Mouse (Mus musculus) heart, postnatal 25 days (tissue): ENCODE measurements at regions not wholly inside any gene's neighbourhood (a gene's known extent, or its start where the extent isn't known, plus 50 kb on each side); places are given as distances from the start of the nearest gene placed in this dataset.
"Not testable (repeated sequence)": the region's sequence is repeated elsewhere in the genome, so short reads cannot be mapped to it uniquely, and the experiment has no call there.

Experiments
- DNase-seq: peaks from one replicate; pipeline ENCODE4 v3.0.0; 2022; ENCODE audit warnings: low spot score
- intact Hi-C: fragments of 180-260 bp; cut with DNase I; formaldehyde crosslinking; loops from one replicate; pipeline ENCODE4 v1.15.1; 2025

DNA sequence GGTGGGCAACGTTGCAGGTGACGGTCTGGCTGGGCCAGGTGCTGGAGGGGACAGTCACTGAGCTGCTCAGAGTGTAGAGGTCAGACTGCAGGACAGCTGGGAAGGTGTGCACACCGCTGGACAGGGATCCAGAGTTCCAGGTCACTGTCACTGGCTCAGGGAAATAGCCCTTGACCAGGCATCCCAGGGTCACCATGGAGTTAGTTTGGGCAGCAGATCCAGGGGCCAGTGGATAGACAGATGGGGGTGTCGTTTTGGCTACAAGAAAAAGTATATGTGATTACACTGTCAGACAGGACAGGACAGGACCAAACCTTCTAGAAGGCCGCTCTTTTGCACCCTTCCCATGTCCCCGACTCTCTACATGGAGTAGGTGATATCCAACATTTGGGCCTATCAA lies 144.5 kb downstream of the Tmem121 start:
- DNase-seq, result no peak
- intact Hi-C loops, result no loop called here

DNA sequence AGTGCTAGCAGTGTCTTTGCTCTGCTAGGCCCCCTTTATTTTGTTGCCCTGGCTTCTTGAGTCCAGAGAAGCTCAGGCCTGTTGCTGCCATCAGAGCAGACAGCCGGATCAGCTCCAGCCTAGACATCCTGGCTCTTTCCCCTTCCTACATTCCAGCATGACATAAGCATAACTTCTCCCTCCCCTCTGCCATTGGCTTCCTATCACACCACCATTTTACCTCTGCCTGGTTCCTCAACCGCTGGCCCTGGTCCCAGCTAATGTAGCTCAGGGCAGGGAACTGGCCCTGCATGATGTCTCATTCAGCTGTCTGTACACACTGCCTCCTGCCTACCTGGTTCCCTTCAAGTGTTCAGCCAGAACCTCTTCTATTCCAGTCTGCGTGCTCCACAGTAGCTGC lies 146.5 kb downstream of the Tmem121 start:
- DNase-seq, result no peak
- intact Hi-C loops, result no loop called here

DNA sequence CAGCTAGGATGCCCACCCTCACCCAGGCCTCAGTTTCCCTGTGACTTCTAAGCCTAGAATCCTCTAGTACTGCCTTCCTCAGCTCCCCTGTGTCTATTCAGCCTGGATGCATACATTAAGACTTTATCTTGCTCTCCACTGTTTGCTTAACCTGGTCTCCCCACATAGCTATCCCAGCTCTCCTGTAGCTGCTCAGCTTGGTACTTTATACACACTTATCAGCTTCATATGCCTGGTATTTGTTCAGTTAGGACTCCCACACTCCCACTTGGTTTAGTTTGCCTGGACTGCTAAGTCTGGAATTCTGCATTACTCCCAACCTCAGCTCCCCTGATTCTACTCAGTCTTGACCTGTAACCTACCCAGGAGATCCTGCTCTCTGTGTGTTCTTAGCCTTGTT lies 147.7 kb downstream of the Tmem121 start:
- DNase-seq, result no peak
- intact Hi-C loops, result no loop called here

DNA sequence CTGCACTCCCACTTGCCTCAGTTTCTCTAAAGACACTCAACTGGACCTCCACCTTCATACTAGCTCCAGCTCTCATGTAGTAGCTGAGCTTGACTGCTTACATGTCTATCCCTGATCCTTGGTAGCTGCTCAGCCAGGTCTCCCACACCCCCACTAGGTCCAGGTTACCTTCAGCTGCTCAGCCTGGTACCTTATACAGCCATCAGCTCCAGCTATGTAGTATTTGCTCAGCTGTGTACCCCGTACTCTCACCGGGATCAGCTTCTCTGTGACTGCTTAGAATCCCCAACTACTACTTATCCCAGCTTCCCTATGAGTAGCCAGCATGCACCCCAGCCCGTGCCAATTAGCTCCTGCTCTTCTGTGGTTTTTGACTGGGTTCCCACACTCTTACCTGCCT lies 148.1 kb downstream of the Tmem121 start:
- DNase-seq, result not testable (repeated sequence)

DNA sequence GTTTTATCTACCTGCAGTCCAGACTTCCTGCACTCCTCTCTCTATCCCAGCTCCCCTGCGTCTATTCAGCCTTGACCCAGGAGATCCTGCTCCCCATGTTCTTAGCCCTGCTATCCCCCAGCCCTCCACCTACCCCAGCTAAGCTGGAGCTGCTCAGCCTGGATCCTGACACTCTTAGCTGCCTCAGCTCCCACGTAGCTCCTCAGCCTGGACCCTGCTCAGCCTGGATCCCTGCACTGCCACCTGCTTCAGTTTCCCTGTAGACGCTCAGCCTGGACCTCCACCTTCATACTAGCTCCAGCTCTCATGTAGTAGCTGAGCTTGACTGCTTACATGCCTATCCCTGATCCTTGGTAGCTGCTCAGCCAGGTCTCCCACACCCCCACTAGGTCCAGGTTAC lies 151.5 kb downstream of the Tmem121 start:
- intact Hi-C loops, result no loop called here
- DNase-seq, result no peak

More for the DNA sequence above, 148.1 kb downstream of the Tmem121 start:
- intact Hi-C loops, result not testable (repeated sequence)

DNA sequence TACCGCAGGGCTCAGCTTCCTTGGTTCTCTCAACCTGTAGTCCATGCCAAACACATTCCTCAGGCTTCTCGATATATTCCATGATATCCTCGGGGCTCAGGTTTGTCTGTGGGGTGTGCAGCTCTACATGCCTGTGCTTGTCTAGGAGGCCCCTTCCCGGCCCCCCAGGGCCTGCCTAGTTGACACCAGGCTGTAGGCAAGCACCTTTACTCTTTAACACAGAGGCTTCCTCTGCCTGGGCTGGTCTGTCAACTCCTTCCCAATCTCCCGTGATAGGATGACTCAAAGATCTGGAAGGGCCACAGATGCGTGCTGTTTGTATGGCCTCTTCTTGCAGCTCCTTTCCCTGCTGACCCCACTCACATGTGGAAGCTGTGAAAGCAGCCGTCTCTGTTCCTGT lies 150.4 kb upstream of the Adam6b start:
- intact Hi-C loops, result no loop called here
- DNase-seq, result no peak

DNA sequence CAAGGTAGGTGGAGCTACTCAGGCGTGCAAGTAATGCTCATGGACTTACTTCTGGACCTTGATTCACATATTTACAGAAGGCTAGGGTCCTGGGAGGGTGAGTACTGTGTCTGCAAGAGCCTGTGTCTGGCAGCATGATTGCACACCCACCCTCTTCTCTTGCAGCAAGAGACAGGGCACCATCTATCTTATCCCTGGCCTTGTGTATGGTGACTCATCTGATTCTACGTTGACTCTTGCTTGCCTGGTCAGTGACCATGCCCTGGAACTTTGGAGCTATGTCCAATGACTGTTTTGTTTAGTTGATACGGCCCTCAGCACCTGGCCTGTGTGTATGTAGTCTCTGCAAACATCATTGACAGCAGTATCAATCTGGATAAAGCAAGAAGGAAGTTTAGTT lies 148.3 kb upstream of the Adam6b start:
- DNase-seq, result no peak
- intact Hi-C loops, result no loop called here

DNA sequence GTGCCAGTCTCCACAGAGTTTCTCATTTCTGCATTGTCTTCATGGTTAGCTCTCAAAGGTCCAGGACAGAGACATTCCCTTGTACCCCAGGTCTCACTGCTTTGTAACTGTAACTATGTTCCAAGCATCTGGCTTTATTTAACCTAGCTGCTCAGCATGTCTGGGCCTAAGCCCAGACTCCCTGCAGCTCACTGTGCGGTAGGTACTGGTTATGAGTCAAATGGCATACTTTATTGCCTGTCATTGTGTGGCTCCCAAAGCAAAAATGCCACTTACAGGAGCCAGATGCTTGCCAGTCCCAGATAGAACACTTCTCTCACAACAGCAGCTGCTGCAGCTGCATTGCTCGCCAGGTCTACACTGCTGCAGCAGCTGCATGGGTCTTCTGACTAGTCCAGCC lies 134.2 kb upstream of the Adam6b start:
- no peak for DNase-seq
- intact Hi-C loops, result no loop called here

DNA sequence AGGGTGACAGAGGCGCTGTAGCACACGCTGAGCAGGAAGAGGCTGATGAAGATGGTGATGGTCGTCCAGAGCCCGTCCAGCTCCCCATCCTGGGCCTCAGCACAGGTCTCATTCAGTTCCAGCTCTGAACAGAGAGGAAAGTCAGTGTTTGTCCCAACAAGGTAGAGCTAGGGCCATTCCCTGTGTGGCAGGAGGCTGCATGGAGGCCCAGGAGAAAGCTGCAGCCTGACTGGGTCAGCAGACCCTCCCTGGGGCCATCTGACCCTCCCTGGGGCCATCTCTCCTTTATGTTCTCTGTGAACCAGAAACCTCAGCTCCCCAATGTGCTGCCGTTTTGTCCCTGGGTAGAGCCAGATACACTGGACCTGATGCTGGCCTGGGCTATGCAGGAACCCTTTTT lies 131.2 kb upstream of the Adam6b start:
- intact Hi-C loops, result no loop called here

DNA sequence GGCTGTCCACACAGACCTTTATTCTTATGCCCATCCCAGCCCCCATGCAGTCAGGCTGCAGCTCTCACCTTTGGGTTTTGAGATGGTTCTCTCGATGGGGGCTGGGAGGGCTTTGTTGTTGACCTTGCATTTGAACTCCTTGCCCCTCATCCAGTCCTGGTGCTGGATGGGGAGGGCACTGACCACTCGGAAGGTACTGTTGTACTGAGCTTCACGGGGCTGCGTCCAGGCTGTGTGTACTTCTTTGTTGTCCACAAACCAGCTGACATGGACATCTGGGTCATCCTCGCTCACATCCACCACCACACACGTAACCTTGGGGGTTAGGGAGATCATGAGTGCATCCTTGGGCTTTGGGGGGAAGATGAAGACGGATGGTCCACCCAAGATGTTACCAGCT lies 129.3 kb upstream of the Adam6b start:
- intact Hi-C loops, result no loop called here
- no peak for DNase-seq

More for the DNA sequence above, 131.2 kb upstream of the Adam6b start:
- no peak for DNase-seq

DNA sequence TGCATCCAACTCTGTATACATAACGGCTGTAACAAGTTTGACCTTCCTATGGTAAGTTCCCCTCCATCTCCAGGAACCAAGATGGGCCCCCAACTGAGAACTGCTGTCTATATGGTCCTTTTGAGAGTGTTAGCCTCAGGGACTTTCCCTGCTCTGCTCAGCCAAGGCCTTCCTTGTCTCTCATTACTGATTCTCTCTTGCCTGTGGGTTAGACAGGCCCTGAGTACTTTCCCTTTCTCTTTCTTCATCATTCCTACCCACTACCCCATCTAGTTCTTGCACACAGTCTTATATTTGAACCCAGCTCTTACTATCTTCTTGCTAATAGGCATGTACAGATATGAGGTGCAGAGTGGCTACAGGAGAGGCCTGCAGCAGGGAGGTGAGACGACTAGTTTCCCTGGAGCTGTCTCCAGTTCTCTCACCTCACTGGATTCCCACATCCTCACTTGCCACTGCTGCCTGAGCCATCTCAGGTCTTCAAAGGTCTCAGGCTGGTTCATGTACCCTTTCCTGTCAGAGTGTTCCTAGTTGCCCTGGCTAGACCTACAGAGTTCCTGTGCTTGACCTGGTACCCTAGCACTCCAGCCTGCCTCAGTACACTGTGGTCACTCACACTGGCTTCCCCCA lies 126.8 kb upstream of the Adam6b start:
- intact Hi-C loops, result no loop called here
- DNase-seq, result no peak

DNA sequence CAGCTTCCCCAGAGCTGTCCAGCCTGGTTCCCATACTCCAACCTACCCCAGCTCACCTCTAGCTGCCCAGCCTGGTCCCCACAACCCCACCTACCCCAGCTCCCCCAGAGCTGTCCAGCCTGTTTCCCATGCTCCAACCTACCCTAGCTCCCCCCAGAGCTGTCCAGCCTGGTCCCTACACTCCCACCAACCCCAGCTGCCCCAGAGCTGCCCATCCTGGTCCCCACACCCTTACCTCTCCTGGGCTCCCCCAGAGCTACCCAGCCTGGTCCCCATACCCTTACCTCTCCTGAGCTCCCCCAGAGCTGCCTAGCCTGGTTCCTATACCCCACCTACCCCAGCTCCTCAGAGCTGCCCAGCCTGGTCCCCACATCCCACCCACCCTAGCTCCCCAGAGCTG lies 125.3 kb upstream of the Adam6b start:
- intact Hi-C loops, result no loop called here
- DNase-seq, result no peak

DNA sequence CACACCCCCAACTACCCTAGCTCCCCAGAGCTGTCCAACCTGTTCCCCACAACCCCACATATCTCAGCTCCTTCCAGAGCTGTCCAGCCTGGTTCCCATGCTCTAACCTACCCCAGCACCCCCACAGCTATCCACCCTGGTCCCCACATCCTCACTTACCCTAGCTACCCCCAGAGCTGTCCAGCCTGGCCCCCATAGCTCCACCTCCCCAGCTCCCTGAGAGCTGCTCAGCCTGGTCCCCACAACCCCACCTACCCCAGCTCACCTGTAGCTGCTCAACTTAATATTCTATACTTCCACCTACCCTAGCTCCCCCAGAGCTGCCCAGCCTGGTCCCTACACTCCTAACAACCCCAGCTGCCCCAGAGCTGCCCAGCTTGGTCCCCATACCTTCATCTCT lies 124.9 kb upstream of the Adam6b start:
- no peak for DNase-seq
- intact Hi-C loops, result no loop called here

DNA sequence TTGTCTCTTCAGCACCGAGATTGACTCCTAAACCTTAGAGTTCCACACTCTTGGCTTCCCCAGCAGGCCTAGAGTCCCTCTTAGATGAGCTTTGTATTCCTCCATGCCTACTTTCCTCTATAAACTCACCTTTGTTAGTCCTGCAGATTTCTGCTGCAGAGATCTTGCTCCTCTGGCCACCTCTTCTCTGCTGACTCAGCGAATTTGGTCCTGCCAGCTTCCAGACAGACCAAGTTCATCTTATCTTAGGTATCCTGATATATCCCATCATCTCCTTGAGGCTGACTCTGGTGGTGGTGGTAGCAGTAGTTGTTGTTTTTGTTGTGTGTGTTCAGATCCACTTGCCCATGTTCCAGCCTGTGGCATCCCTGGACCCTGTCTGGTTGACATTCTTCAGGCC lies 123.5 kb upstream of the Adam6b start:
- DNase-seq, result no peak

DNA sequence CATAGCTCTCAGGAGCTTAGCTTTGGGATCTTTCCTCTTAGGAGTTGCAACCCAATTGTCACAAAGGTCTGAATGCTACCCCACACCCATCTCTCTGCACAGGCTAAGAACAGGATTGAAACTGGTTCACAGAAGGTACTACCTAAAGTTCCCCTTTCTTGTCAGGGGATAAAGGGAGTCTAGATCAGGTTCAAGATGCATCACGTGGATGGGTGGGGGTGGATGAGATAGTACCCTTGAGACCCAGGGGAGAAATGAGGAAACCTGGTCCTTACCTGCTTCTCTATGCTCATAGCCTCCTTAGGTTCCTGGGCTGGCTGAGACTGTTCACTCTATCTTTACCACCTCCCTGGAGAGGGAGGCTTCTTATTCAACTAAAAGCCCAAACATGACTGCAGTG lies 122.9 kb upstream of the Adam6b start:
- intact Hi-C loops, result no loop called here
- no peak for DNase-seq

More for the DNA sequence above, 123.5 kb upstream of the Adam6b start:
- intact Hi-C loops, result no loop called here

DNA sequence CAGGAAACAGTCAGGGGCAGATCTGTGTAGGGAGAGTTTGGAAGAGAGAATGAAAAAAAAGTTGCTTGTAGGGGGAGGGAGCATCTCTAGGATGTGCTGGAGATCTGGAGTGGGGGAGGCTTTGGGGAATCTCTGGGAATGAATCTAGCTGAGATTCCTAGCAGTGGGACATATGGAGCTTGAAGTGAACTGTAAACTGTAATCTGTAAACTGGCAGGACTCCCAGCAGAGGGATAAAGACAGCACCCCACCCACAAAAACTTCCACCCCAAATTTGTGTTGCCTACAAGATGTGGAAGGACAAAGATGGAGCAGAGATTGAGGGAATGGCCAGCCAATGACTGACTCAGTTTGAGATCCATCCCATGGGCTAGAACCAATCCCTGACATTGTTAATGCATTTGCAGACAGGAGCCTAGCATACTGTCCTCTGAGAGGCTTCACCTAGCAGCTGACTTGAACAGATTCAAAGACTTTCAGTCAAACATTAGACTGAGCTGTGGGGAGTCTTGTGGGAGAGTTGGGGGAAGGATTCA lies 87.7 kb upstream of the Adam6b start:
- no peak for DNase-seq
- intact Hi-C loops, result no loop called here

DNA sequence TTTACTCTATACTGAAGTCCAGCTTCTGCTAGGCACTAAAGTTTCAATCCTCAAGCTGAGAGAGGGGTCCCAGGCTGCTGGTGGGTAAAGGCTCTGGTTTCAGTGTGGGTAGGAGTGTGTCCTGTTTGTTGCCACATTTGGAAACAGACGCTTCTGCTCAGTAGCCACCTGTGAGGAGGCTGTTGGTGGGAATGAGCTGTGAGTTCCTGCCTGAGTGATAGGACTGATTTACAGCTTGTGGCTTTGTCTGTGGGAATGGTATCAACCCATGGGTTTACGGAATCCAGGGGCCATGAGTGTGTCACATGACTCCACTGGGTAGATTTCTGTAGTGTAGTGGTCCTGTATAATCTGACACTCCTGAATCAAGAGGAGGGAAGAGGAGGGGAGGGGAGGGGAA lies 86.5 kb upstream of the Adam6b start:
- intact Hi-C loops, result no loop called here
- DNase-seq, result no peak

DNA sequence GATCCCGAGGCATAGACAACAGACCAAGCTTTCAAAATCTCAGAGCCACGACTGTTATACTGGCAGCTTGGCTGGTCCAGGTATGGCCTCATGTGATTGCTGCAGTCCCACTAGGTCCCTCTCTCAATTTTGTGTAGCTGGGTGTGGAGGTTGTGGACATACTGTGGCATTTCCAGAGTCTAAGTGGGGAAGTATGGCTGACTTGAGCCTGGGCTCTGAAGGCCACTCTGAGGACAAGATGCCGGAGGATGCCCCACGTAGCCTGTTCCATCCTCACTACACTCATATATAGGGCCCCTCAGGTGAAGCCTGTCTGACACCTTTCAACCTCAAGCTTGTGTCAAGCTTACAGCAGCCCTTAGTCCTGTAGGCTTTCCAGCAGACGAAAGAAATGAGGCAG lies 78.2 kb upstream of the Adam6b start:
- intact Hi-C loops, result no loop called here
- DNase-seq, result no peak

DNA sequence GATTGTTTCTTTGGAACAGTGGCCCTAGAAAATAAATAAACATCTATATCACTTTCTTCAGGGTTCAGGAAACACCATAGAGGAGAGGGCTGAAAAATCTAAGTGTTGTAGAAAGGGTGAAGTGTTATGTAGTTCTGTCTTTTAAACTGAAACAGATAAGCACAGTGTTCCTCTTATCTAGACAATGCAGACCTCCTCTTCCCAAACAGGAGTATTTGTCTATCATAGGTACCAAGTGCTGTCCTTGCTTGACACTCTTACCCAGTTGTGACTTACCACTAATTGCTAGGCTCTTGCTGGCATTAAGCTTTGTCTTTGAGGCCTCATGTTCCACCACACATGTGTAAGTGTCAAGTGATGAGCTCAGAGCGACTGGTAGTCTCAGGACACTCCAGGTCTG lies 75.3 kb upstream of the Adam6b start:
- intact Hi-C loops, result no loop called here
- DNase-seq, result no peak

DNA sequence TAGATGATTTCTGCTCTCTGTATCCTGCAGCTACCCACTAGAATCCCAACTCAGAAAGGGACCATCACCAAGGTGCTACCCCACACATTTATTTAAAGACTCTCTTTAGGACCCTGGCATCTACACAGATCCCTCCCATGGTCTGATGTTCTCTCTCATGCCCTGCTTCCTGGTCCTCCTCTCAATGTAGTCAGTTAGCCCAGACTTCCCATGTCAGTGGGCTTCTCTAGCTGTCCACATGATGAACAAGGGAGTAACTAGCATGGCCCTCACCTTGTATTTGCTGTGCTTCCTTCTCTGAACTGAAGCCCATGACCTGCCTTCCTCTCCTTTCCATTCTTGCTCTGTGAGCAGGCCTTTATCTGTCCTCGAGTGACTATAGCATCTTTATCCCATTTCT lies 71.8 kb upstream of the Adam6b start:
- intact Hi-C loops, result no loop called here
- no peak for DNase-seq

DNA sequence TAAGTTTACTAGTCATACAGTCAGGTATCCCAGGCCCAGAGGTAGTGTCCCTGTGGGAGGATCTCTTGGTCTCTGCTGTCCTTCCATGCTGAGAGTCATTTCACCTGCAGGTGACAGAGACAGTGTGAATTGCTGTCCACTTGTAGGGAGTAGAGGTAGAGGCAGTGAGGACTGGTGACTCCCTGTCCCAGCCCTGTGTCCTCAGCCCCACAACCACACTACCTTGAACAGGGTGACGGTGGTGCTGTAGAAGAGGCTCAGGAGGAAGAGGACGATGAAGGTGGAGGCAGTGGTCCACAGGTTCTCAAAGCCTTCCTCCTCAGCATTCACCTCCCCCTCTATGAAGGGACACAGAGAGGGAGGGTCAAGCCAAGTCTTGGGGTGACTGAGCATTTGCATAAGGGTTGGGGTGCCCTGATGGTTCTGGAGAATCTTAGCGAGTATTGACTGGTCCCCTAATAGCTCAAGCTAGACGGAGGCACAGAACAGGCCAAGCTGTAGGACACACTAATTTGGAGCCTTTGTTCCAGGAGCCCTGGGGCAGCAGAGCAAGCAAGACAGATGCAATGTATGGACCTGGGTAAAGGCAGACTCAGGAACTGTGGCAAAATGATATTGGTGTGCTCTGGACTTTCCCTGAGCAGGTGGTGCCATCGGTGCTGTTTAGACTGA lies 70.4 kb upstream of the Adam6b start:
- no peak for DNase-seq
- intact Hi-C loops, result no loop called here

DNA sequence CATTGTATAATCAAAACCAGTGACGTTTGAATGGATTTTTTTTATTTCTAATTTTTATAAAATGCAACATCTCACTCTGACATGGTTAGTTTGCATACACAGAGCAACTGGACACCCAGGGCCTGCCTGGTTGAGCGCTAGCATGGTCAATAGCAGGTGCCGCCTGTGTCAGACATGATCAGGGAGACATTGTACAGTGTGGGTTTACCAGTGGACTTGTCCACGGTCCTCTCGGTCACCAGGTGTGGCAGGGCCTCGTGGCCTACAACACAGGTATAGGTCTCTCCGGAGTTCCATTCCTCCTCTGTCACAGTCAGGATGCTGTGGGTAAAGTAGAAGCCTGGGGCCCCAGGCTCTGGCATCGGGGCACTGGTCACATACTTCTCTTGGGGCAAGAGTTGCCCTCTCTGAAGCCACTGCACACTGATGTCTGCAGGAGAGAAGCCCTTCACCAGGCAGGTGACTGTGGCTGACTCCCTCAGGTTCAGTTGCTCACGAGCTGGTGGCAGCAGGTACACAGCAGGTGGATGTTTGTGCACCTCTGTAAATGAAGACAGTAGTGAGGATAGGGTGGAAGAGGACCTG lies 68.5 kb upstream of the Adam6b start:
- no peak for DNase-seq
- intact Hi-C loops, result no loop called here
